ENCODE assay signal across 8 mouse cellular contexts in genomic region chr6:127565951-127566732, GRCm38 (mm10). TPM values are rescaled to one million over a fixed set of nuclear protein-coding genes. Genes with fewer than 3 reads are reported as not detected.
DNase-seq lines count a peak whose midpoint lies in the region; ATAC-seq lines count a peak whose summit lies in the region.

No protein-coding gene starts in this region.

- H3K4me2 ChIP-seq in kidney, embryonic 14.5 days (replicated peaks; ENCODE audit: low read depth, low read length): no peak overlapping the region
- no peak overlapping the region for H3K4me2 ChIP-seq in forebrain, embryonic 14.5 days (ENCODE audit: low read length)

- H3K4me3 ChIP-seq in kidney, embryonic 14.5 days (ENCODE audit: low read length): no peak overlapping the region
- no peak overlapping the region for H3K4me3 ChIP-seq in forebrain, embryonic 10.5 days
- no peak overlapping the region for H3K4me3 ChIP-seq in forebrain, embryonic 14.5 days (ENCODE audit: low read depth, low read length)

- no peaks in the 10 kb centered on the region for H3K4me1 ChIP-seq in kidney, embryonic 14.5 days (ENCODE audit: control insufficient read depth, insufficient read depth, low read length)
- peaks cover 9% of the 10 kb centered on the region for H3K4me1 ChIP-seq in forebrain, embryonic 10.5 days
- peaks cover 3% of the 10 kb centered on the region for H3K4me1 ChIP-seq in forebrain, embryonic 14.5 days (ENCODE audit: control insufficient read depth, insufficient read depth, low read length)

- H3K27me3 ChIP-seq in kidney, embryonic 14.5 days (ENCODE audit: control insufficient read depth, insufficient read depth, low read length): no peaks in the 10 kb centered on the region
- H3K27me3 ChIP-seq in forebrain, embryonic 10.5 days (ENCODE audit: poor library complexity, severe bottlenecking): no peaks in the 10 kb centered on the region
- H3K27me3 ChIP-seq in forebrain, embryonic 14.5 days (replicated peaks; ENCODE audit: control insufficient read depth, insufficient read depth, low read length): no peaks in the 10 kb centered on the region

- peak; percentile 43 for DNase-seq in kidney, adult 9 months
- peak; percentile 30 for DNase-seq in NIH3T3 (ENCODE audit: low read depth)
- DNase-seq in heart, postnatal 10 days: peak; percentile 59 to 74
- no peak for DNase-seq in forebrain, embryonic 10.5 days (ENCODE audit: extremely low spot score, low spot score)
- no peak for DNase-seq in forebrain, embryonic 14.5 days (ENCODE audit: low spot score)
- DNase-seq in adrenal gland, adult 18-20 months (ENCODE audit: low spot score in 2 of 2): no peak

- no peak overlapping the region for H3K9ac ChIP-seq in kidney, embryonic 14.5 days (ENCODE audit: low read depth, low read length)
- H3K9ac ChIP-seq in forebrain, embryonic 14.5 days (ENCODE audit: low read length): no peak overlapping the region

- no peak overlapping the region for H3K27ac ChIP-seq in kidney, embryonic 14.5 days (ENCODE audit: low read depth, low read length)
- no peak overlapping the region for H3K27ac ChIP-seq in forebrain, embryonic 10.5 days
- H3K27ac ChIP-seq in forebrain, embryonic 14.5 days (ENCODE audit: low read depth, low read length): no peak overlapping the region

- intact Hi-C loops in heart, postnatal 10 days (cut with DNase I): no loop called here

- WGBS in kidney, embryonic 14.5 days: 76% methylated on average over 7 of the region's 7 CpGs
- 84% methylated on average over 7 of the region's 7 CpGs for WGBS in forebrain, embryonic 10.5 days
- 94% methylated on average over 7 of the region's 7 CpGs for WGBS in forebrain, embryonic 14.5 days

- H3K9me3 ChIP-seq in kidney, embryonic 14.5 days (ENCODE audit: control insufficient read depth, low read length): no peaks in the 10 kb centered on the region
- H3K9me3 ChIP-seq in forebrain, embryonic 10.5 days: no peaks in the 10 kb centered on the region
- H3K9me3 ChIP-seq in forebrain, embryonic 14.5 days (replicated peaks; ENCODE audit: control insufficient read depth, low read length): no peaks in the 10 kb centered on the region

- no peak for ATAC-seq in kidney, embryonic 14.5 days (ENCODE audit: low FRiP score, low TSS enrichment)
- peak; percentile 56 for ATAC-seq in megakaryocyte progenitor cell, adult 5-6 weeks (replicated peaks; ENCODE audit: poor library complexity)
- no peak for ATAC-seq in forebrain, embryonic 14.5 days

- no peaks in the 10 kb centered on the region for H3K36me3 ChIP-seq in kidney, embryonic 14.5 days (ENCODE audit: control insufficient read depth, insufficient read depth, low read length)
- no peaks in the 10 kb centered on the region for H3K36me3 ChIP-seq in forebrain, embryonic 10.5 days (replicated peaks)
- H3K36me3 ChIP-seq in forebrain, embryonic 14.5 days (ENCODE audit: control insufficient read depth, insufficient read depth, low read length): no peaks in the 10 kb centered on the region

RNA-seq across cellular contexts. Expression of gene Cracr2a, which starts 5.0 kb away (rescaled TPM):
- 1.1 and 1.5 TPM in 2 replicates for polyA plus RNA-seq in kidney, embryonic 14.5 days (2014; fragmentation: Nextera tagmentation; extraction: Ambion mirVana)
- 1 to 10 TPM; 1.4 to 1.9 TPM for total RNA-seq in heart, postnatal 10 days (2021)
- total RNA-seq in megakaryocyte progenitor cell, adult 5-6 weeks (2015): 4.0 and 4.5 TPM in 2 replicates
- 6.2 and 10.3 TPM in 2 replicates for total RNA-seq in megakaryocyte progenitor cell, adult 5-6 weeks (2017)
- 0.73 and 0.86 TPM in 2 replicates for polyA plus RNA-seq in forebrain, embryonic 10.5 days (2016; fragmentation: Nextera tagmentation; extraction: Ambion mirVana)
- polyA plus RNA-seq in forebrain, embryonic 14.5 days (2014; fragmentation: Nextera tagmentation; extraction: Ambion mirVana): 0.06 and 0.27 TPM in 2 replicates
- 1 to 10 TPM; 1.3 to 3.4 TPM for total RNA-seq in adrenal gland, adult 18-20 months (2021)

Comparison
In these comparisons a context has a peak if more than half of its experiments do, and no peak if none do; other contexts are left out.
1. DNase-seq: peak in kidney, adult 9 months (single experiment), NIH3T3 (single experiment) and heart, postnatal 10 days (2 of 2); none in forebrain, embryonic 10.5 days (single experiment), forebrain, embryonic 14.5 days (single experiment) and adrenal gland, adult 18-20 months (0 of 2).